Mouse (Mus musculus) layer of hippocampus, postnatal 36 days (tissue): ENCODE measurements around the gene Gtf2h1. TPM values are rescaled to one million over a fixed set of nuclear protein-coding genes. Genes with fewer than 3 reads are reported as not detected.
"Not testable (repeated sequence)": the region's sequence is repeated elsewhere in the genome, so short reads cannot be mapped to it uniquely, and the experiment has no call there.

ENCODE experiments used
- DNase-seq, 2 experiments: peaks; one replicate each; pipeline ENCODE4 v3.0.0; 2022
- total RNA-seq, 2 experiments: library from RNA; stranded (reverse); gene quantifications; 2 replicates each; pipeline ENCODE4 v1.2.3; 2021

Gene Gtf2h1
- total RNA-seq, 2 experiments from 2014 or later = 36.9 to 37.2 TPM

DNA sequence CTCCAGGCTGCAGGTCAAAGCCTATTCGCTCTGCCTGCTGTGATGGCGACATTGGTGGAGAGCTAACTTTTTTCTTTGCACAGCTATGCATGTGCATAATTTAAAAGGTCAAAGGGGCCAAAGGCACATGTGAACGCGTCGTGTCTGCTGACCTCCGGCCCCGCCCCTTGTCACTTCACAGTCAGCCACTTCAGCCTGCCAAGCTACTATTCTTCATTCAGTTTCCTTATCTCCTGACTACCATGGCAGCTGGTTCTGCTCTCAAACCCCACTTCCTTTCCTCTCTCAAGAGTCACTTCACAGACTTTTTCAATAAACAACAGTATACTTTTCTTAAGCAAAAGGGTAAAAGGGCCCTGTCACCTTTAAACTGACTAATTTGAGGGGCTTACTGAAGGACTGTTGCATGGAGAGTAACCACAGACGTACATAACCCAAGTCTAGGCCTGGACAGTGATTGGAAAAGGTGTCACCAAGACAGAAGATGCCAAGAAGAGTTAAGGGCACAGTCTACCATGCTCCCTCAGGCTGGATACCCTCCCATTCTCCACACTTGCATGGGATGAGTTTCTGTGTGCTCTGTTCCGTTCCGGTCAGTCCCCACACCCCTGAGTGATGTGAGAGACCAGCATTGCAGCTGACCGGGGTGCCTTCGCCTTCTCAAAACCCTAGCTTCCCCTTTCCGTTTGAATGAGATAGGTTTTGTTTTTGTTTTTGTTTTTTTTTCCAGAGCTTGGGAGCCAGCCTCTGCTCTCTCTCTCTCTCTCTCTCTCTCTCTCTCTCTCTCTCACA, 35.1 kb downstream of the Gtf2h1 start:
- no peak for DNase-seq

DNA sequence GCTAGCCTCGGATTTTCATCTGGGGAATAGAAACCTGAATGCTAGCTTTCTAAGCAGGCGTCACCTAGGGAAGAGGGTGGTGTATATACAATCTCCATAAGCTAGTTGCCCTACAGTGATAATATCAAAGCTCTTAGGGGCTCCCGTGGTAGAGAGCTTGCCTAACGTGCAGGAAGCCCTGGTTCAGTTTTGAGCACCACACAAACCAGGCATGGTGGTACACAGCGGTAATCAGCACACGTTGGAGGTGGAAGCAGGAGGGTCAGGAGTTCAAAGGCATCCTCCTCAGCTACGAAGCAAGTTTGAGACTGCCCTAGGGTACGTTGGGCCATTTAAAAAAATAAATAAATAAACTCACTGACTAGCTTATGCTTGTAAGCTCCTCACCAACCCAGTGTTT, 35.8 kb downstream of the Gtf2h1 start:
- DNase-seq = no peak

DNA sequence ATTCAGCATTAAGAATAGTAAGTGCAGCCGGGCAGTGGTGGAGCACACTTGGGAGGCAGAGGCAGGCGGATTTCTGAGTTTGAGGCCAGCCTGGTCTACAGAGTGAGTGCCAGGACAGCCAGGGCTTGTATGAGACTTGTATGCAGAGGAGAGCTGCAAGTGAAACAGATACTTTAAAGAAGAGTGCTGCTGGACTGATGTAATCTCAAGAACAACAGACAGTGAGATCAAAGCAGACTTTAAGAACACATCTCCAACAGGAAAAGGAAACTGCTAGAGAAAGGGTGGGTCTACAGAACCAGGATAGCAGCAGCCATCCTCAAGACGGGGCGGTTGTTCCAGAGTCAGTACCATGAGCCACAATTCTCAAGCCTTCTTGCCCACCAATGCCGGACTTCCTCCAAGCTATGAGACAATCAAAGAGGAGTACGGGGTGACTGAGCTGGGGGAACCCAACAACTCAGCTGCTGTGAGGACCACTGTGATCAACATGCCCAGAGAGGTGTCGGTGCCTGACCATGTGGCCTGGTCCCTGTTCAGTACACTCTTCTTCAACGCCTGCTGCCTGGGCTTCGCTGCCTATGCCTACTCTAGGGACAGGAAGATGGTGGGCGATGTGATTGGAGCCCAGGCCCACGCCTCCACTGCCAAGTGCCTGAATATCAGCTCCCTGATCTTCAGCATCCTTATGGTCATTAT, 36.4 kb downstream of the Gtf2h1 start:
- DNase-seq = not testable (repeated sequence)

DNA sequence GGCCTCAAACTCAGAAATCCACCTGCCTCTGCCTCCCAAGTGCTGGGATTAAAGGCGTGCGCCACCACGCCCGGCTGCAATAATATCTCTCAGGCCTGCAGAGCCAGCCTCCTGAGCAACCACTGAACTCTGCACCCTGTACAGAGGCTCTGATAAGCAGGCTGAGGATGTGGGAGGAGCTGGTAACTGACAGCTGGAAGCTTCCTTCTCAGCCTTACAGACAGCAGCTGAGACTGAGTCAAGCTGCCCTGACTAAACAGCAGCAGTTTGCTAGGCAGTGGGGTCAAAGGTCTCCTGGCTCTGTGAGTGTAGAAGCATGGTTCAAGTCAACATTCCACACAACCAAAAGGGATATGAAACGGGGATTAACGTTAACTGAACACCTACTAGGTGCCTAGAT, 37.4 kb downstream of the Gtf2h1 start:
- DNase-seq = no peak

DNA sequence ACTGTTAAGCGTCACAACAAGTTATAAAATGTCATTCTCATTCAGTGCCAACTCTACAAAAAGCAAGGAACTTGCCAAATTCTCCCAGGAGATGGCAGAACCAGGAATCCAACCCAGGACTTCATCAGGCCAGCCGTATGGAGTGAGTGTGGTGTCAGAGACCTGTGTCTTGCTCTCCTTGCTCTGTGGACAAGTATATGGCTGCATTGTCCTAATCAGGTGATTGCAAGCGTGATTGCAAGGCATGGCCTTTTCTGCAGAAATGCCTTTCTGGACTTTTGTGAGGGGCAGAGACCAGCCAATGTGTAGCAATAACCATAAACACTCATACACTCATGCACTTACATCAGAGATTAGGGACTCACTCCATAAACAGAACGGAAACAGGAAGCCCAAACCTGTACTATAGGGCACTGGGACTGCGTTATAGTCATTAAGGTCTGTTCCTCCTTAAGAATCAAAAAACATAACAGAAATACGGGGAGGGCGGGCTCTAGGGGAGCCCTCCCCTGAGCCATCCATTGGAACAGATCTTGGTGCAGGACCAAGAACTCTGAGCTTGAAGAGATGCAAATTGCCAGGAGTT, 37.9 kb downstream of the Gtf2h1 start:
- no peak for DNase-seq

DNA sequence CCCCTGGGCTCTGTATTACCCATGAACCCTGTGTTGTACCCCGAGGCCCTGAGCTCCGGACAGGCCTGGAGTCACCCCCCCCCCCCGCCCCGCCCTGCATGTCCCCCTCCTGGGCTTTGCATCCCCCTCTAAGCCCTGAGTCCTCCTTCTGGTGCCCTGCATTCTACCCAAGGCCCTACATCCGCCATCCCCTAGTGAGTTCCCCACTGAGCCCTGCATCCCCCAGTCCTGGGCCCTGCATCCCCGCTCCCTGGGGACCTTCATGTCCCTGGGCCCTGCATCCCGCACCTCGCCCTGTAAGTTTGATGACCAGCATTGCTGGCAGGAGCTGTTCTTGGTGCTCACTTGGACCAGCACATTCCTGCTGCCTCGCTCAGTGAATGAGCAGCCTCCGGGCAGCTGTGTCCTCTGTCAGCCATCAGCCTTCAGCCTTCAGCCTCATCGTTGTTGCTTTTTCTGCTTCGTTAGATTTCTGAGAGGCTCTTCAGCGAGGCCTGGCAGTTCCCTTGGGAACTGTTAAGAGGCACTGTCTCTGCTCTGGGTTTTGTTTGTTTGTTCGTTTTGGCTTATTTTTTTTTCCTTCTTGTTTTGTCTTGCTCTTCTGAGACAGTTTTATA, 39.2 kb downstream of the Gtf2h1 start:
- DNase-seq = no peak

DNA sequence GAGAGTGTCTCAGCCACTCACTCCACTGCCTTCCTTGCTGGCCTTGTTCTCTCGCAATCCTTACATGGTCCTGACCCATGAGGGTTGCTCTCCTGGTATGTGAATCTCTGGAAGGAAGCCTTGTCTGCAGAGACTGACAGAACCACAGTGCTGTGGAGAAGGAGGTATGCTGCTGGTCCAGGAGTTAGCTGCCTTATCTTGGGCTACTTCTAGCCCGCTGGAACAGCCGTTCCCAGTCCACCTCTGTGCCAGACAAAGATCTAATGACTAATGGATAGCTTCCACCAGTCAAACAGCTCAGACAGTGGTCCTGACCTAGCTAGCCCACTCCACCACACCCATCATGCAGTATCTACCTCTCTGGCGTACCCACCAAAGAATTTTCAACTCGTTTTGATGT, 40.5 kb downstream of the Gtf2h1 start:
- no peak for DNase-seq

DNA sequence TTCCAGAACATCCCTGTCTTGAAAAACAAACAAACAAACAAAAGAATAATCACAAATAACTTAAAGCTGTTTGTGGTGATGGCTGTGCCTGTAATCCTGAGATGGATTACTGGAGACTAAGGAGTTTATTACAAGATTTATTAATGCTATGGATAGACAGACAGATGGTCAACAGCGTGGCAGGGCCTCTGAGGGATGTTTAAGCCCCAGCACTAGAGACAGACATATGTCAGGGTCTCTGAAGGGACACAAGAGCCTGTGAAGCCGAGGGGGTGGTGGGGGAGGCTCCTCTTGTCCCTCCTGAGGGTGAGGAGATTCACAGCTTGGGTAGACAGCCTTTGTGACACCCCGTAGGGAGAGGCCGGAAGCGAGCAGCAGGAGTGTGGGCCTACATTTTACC, 41.2 kb downstream of the Gtf2h1 start:
- DNase-seq = no peak

DNA sequence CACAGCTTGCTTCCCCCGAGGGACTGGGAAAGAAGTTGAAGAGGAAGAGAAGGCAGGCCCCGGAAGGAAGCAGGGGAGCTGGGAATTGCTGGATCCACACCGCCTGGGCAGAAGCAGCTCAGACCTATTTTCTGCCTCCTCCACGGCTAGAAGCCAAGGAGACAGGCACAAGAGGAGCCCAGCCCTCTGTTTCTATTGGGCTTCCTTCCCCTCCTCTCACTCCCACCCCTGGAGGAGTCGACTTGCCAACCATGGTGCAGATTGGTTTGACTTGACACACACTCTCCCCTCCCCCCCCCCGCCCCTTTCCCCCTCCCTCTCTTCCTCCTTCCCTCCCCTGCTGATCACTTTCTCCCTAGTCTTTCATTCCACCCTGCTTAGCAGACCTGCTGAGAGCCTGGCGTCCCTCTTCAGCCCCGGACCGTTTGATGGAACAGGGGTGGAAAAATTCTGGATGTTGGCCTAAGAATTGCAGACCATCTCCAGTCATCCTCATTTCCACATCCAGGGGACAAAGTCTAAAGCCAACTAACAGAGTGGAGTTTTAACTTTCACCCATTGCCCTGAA, 42.3 kb downstream of the Gtf2h1 start:
- no peak for DNase-seq

DNA sequence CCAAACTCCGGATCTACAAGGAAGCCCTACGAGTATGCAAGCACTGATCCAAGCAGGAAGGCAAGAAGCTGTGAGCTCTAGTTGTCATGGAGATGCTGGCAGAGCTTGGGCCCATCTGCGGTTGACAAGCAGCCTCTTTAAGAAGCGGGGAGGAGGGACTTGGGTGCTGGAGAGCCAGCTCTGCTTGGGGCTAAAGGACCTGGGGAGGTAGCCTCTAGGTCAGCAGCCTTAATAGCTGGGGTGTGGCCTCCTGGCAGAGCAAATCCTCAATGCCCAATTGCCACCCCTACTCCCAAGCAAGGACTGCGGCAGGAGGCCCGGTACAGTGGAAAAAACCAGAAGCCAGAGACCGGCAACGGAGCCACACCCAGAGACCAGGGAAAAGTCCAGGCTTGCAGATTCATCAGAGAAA, 43.0 kb downstream of the Gtf2h1 start:
- DNase-seq = peak; percentile 74 to 80

DNA sequence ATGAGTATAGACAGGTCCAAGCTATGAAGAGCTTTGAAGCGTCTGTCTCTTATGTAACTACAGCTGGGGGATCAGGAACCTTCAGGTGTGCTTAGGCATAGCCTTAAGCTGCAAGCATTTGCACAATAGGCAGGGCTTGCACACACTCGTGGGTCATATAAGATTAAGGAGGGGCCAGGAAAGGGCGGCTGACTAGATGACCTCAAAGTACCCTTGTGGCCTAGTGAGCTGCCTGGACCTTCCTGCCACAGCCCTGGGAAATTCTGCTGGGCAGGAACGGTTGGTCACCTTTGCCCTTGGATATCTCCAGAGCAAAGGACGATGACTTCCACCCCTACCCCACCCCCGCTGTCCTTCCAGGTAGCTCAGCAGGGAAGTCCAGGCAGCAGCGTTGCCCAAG, 43.5 kb downstream of the Gtf2h1 start:
- DNase-seq = no peak

DNA sequence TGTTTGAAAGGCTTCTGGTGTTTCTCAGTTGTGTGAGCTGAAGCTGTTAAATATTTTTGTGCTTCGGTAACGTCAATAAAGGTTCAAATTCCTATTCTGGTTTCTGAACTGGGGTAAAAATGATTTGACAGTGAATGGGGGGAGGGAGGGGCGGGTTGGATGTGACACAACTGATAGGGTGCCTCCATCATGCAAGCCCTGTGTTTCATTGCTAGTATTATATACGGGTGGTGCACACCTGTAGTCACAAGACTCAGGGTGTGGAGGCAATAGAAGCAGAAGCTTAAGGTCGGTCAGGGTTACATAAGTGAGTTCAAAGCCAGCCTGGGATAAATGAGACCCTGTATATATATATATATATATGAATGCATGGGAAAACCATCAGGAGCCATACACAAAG, 44.0 kb downstream of the Gtf2h1 start:
- DNase-seq = no peak

DNA sequence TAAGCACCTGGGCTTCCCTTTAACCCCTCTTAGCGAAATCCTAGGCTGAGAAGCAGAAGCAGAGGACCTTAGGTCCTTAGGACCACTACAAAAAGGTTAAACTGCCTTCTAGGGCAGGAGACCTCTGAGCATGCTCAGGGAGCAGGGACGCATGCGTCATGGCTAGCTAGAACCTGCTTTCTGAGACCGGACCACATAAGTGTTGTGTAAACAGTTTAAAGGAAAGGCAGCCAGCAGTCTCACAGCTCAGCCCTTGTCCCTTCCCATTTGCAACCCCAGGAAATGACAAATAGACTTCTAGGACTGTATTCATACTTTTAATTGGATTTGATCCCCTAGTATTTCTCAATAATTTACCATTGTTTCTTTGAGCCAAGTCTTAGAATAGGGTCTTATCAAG, 44.4 kb downstream of the Gtf2h1 start:
- DNase-seq = no peak

DNA sequence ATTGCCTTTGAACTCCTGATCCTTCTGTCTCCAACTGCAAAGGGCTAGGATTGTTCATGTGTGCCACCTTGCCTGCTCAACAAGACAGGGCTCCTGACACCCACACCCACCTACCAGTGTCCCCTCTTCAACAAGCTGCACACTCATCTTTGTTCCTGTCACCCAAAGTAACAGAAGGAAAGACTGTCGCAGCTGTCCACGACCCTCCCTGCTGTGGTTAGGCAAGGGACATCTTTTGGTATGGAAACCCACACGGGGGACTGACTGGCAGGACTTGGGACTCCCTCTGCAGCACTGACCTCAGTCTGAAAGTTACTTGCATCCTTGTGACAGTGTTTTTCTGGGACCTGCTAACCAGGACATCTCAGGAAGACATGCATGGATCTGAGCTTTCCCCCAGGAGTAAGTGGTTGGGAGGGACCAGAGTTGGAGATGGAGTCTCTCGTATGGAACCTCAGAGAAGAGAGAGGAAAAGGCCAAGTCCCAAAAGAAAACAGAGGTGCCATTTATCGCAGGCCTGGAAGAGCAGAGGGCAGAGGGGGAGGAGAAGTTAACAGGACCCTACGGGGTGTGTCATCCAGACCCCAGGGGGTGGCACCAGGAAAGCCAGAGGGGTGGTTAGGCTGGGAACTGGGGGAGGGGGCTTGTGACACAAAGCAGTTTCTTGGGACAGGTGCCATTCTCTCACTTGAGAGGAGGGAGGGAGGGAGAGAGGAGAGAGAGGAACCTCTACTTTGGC, 45.1 kb downstream of the Gtf2h1 start, which contains the start of gene Ldha:
Gene Ldha, plus strand, starts transcription at position 689 of the 739 bp plus-strand sequence.
- DNase-seq = no peak

DNA sequence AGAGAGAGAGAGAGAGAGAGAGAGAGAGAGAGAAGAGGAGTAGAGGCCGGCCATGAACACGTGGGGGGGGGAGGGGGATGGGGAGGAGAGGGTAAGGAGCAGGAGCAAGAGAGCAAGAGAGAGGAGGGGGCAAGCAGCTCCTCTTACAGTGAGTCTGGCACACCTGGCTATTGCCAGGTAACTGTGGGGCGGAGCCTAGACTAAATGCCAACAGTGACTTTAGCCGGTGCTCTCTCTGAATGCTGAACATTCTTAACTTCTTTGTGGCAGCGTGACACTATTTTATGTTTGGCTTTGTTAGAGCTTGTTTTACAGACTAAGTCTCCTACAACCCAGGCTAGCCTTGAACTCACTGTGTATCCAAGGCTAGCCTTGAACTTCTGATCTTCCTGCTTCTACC, 46.4 kb downstream of the Gtf2h1 start:
- DNase-seq = no peak

DNA sequence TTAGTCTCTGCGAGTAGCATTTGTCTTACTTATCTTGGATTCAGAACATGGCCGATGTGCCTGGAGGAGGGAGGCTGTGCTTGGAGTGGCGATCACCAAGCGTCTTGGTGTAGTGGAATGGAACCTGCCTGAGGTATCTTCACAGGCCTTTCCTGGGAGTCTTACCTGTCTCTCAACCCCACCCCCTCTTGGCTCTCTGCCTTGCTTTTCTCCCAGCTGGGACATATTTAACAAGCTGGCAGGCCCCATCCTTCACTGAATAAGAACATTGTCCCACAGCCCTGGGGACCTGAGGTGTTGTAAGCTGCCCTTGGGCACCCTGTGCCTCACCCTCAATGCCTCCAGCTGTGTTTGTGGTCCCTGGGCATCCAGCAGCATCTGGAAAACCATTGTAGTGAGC, 47.7 kb downstream of the Gtf2h1 start:
- DNase-seq = no peak

DNA sequence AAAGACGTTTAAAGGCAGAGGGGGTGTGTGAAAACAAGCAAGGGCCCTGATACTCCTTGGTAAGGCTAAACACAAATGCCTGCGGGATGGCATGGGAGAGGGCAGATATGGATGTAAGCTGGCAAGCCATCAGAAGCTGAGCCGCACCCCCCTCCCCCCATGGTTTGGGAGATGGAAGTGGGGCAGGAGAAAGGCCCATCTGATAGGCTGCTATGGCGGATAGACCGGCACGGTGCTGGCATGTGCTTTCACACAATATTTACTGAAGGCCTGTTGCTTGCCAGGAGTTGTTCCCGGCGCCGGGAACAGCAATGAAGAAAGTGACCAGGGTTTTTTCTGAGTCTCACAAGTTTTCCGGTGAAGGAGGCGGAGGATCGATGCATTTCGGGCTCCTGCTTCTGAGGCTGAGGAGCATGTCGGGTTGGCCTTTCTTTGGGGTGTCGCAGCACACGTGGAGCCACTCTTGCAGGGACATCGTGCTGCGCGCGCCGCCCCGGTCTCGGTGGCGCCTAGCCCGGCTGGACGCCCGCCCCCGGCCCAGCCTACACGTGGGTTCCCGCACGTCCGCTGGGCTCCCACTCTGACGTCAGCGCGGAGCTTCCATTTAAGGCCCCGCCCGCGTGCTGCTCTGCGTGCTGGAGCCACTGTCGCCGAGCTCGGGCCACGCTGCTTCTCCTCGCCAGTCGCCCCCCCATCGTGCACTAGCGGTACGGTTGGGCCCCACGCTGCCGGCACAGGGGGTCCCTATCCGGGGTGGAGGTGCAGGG, 49.5 kb downstream of the Gtf2h1 start:
- peak; percentile 87 to 89 for DNase-seq

DNA sequence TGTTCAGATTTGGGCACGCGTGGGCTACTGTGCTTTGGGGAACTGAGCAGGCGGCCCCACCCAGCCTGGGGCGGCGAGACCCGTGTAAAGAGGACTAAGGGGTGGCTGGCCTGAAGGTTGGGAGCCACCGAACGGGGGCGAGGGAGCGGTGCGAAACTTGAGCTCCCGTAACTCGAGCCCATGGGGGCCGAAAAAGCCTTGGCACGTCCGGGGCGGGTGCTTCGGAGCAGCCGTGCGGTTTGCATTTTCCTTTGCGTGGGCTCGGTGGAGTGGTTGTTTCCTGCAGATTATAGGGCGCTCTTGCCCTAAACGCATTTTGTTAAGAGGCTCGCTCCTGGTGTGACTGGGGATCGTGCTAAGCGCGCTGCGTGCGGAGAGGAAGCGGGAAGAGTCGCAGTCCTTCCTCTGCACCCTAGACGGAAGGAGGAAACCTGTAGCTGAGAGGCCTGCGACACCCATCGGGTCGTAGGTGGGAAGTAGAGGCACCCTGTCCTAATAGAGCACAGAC, 50.1 kb downstream of the Gtf2h1 start:
- peak; percentile 48 to 51 for DNase-seq

DNA sequence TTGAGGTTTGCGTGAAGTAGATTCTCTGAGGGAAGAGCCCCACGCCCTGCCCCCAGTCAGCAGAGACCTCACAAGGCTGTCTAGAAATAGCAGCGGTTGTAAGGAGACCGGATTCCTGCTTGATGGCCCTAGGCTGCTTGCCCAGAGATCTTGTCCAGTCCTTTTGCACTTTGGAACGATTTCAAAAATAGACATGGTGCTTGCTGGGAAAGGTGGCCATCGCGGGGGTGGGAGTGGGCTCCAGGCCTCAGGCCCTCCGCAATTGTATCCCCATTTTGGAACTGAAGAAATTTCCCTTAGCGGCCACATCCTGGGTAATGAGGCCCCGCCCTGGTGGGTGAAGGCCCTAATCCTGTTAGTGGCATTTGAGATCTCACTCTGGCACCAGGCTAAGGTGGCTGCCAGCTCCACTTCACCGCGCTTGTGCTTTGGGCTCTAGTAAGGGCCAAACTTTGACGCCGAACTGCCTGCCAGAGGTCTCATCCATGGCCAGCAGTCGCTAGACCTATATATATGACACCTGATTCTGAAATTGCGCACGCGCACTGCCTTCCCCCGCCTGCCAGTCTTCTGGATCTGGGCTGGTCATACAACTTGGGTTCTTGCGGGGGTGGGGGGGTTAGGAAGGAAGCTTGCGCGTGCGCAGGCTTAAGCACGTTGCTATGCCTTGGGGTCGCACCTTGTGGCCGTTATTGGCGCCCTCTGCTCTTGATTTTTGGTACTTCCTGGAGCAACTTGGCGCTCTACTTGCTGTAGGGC, 50.8 kb downstream of the Gtf2h1 start:
- peak; percentile 29 to 31 for DNase-seq

DNA sequence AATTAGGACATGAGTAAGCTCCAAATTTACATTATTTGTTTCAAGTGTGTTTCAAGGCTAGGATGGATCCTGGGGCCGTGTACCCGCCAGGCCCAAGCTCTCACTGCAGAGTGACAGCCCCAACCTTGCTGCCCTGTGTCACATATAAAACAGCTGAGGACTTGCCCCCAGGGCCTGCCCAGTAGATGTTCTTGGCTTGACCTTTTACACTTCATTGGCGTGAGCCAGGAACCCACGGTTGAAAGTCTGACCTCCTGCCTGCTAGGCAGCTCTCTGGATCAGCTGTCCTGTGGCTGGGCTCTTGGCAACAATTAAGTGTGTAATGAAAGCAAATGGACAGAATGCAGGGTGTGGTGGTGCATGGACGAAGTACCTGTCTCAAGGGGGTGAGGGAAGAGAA, 53.4 kb downstream of the Gtf2h1 start:
- no peak for DNase-seq
